Mouse (Mus musculus) CD4-positive, CD25-positive, alpha-beta regulatory T cell, adult 2 months (primary cell): ENCODE data around the gene Slc35f5.

Experiments
- DNase-seq: peaks from one replicate; pipeline ENCODE4 v3.0.0-alpha.2; 2012; ENCODE audit warnings: low read depth, low spot score

Slc35f5 gene

GRCm38 (mm10) chr1:125574219-125574618, 13.8 kb downstream of the Slc35f5 start:
- peak; percentile 70 for DNase-seq

GRCm38 (mm10) chr1:125575458-125576114, 15.2 kb downstream of the Slc35f5 start:
- no peak for DNase-seq

- DNase-seq, result no peak
These were observed 16.6 kb downstream of the Slc35f5 start for GRCm38 (mm10) chr1:125576965-125577364.

- no peak for DNase-seq
These were observed 17.7 kb downstream of the Slc35f5 start for GRCm38 (mm10) chr1:125578091-125578490.

GRCm38 (mm10) chr1:125581134-125581533, 20.7 kb downstream of the Slc35f5 start:
- DNase-seq, result peak; percentile 5

GRCm38 (mm10) chr1:125603620-125604019, 43.2 kb downstream of the Slc35f5 start:
- no peak for DNase-seq

GRCm38 (mm10) chr1:125607087-125607803, 46.9 kb downstream of the Slc35f5 start:
- peak; percentile 81 for DNase-seq

GRCm38 (mm10) chr1:125624376-125625076, 64.1 kb downstream of the Slc35f5 start:
- DNase-seq, result no peak

GRCm38 (mm10) chr1:125639501-125640253, 79.3 kb downstream of the Slc35f5 start:
- no peak for DNase-seq

GRCm38 (mm10) chr1:125643643-125644042, 83.2 kb downstream of the Slc35f5 start:
- DNase-seq, result no peak
